Mouse (Mus musculus) kidney, adult 2 months (tissue): ENCODE data around the gene Mctp1.

Experiments used
- CTCF ChIP-seq: fragments of 200-500 bp; conservative IDR thresholded peaks from 2 replicates; pipeline ENCODE4 v1.5.1; 2011; ENCODE audit warnings: low read depth, mild to moderate bottlenecking, control low read depth, low read length, moderate library complexity, mixed read lengths; ENCODE audit not compliant: insufficient read depth, insufficient read length
- POLR2A ChIP-seq: fragments of 200-500 bp; IDR thresholded peaks from one replicate; pipeline ENCODE4 v1.6.1; 2011; ENCODE audit warnings: low read depth, low read length, control low read depth

DNA sequence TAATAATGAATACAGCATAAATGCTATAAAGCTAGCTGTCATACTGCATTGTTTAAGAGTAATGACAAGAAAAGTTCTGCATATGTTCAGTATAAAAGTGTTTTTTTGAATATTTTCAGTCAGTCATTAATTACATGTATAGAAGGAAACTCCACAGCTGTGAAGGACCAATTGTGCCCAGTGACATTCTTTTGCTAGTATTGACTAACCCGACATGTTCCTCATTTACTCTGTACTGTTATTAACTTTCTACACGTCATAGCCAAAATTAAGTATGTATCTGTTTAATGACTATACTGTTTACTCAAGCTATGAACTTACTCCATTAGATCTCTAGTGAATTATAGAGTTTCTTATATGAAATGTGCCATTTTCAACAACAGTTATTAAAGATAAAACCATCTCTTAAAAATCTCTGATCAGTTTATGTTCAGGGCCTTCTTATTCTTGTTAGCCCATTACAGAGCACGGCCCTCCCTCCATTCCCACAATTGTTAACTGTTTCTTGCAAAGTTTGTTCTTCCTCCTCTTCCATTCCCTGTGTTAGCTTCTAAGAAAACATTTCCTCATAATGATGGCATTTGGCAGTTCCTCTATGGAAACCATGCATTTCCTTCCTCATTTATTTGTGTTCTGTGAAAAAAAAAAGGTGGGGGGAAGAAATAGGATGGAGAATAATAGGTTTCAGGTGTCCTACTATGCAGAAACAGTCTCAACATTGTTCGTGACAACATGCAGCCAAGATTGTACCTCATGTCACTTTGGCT lies 366.5 kb downstream of the Mctp1 start:
- TF ChIP-seq CTCF (no peak), POLR2A (no peak)
